Mouse (Mus musculus): ENCODE results near the gene Dgke.

DNA sequence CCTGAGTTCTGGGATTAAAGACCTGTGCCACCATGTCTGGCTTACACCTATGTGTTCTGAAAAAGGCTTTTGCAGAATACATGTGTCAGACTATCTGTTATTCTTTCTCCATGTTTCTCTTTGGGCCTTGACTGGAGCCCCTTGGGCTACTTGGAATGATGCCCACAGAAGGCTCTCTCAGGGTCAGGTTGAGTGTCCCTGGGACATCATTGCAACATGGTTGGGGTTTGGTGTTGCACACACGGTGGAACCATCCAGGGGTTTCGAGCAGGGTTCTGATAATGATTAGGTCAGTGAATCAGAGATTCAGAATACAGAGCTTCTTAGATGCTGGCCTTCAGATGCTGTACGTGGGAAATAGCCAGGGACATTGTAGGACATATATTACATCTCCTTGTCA lies 11.7 kb upstream of the Dgke start:
- no peak for TF ChIP-seq USF1 (IDR thresholded peaks at IDR 0.05; ENCODE audit: low read depth)
- no peak for TF ChIP-seq MYOD1 (IDR thresholded peaks at IDR 0.05; ENCODE audit: control insufficient read depth, insufficient read length, low read depth)
- TF ChIP-seq CTCF (IDR thresholded peaks at IDR 0.05; ENCODE audit: control insufficient read depth, insufficient read depth, insufficient read length): no peak
- TF ChIP-seq MAX (IDR thresholded peaks at IDR 0.05): no peak
- TF ChIP-seq MYOG (IDR thresholded peaks at IDR 0.05; ENCODE audit: control insufficient read depth, extremely low read depth, insufficient read length): no peak
- TF ChIP-seq CEBPB (IDR thresholded peaks at IDR 0.05; ENCODE audit: low read depth): no peak
